Mouse (Mus musculus): ENCODE measurements at regions not wholly inside any gene's neighbourhood (a gene's known extent, or its start where the extent isn't known, plus 50 kb on each side); places are given as distances from the start of the nearest gene placed in this dataset.

DNA sequence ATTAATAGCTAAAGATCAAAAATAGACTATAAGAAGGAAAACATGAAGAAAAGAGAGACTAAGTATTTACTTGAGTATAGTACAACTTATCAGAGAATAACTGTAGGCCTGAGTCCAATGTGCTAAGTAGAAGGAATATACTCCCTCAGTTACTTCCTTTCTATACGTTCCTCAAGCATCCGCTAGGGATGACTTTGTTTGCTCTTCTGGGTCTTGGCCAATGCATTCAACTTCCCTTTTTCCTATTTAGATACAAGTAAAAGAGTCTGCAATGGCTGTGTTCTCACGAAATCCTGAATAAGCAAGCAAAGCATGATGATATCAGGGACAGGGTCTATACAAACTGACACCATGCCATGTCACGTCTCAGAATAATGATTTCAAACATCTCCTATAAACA, 135.3 kb upstream of the Klf6 start:
- no peak for DNase-seq

DNA sequence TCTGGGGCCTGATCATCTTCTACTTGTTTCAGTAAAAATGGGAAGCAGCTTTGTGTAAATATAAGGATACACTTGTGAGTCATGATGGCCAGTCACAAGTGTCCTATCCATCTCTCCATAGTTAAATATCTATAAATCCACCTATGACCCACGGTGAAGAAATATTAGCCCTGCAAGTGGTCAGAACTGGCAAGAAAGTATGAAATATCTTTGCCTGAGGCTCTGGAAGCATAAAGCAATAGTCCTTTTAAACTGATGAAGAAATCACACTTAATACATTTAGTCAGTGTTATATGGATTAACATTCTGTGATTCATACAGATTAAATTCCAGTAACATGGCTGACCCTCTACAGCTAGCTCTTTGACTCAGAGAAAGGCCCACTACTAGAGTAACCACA, 134.8 kb upstream of the Klf6 start:
- DNase-seq: no peak

DNA sequence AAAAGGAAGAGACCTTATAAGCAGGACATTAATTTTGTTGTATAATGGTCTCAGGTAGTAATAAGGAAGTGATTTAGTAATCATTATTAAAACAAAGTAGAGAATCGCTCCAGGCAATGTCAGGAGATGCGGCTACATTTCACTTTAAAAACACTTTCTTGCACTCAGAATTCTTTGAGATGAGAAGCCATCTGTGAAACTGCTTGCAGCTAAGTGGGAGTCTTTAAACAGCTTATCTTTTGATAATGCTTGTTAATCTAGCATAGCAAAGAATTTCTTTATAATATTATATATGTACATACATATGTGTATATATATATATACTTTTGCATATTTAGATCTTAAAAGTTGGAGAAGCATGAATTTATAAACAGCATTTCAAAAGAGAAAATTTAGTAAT, 133.1 kb upstream of the Klf6 start:
- DNase-seq: no peak

DNA sequence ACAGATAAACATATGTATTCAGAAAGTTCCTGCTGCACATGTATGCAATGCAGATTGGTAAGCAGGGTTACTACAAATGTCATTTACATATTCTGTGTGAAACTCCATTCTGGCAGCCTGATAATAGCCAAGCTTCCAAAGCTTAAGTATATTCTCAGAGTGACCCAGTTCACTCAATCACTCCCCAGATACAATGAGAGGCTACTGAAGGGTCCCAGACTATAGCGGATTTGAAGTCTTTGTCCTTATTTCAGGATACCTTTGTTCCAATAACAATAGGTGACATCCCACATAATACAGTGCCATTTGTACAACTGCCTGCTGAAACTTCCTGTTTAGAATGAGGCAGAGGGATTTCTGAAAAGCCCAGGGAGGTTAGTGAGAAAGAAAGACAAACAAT, 132.5 kb upstream of the Klf6 start:
- no peak for DNase-seq

DNA sequence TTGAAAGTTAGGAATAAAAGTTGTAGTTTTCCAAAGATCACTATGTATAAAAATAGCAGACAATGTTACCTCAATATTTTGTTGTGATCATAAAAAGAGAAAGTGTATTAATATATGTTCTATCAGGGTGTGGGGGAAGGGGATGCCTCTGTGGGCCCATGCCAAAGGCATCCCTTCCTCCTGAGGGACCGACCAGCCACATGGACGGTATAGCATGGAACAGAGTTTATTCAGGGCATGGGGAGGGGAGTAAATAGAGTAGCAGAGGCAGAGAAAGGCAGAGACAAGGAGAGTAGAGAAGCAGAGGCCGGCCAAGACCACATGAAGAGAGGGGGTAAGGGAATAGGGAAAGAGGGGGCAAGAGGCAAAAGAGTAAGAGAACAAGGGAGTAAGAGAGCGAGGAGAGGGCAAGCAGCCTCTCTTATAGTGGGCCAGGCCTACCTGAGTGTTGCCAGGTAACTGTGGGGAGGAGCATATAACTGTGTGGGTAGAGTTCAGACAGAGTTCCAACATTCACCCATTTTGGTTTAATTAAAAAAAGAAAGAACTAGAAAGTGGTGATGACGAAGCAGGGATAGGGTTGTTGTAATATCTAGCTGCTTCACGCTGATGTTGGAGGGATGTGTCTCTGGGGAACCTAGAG, 131.7 kb upstream of the Klf6 start:
- DNase-seq: no peak

DNA sequence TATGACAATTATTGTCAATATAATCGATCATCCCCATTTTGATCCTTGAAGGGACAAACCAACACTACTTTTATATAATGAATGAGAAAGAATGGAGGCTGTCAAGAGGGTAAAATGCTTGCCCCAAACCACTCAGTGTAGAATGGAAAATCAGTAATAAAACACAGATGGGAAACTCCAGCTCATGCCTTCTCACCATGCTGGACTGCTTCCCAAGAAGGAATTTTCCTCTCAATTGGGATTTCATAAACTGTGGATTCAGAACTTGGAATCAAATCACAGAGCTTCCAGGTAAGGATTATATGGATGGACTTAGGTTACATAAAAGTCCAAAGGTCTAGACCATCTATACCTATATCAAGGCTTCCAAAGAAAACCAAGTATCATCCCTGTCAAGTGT, 129.1 kb upstream of the Klf6 start:
- DNase-seq: no peak

DNA sequence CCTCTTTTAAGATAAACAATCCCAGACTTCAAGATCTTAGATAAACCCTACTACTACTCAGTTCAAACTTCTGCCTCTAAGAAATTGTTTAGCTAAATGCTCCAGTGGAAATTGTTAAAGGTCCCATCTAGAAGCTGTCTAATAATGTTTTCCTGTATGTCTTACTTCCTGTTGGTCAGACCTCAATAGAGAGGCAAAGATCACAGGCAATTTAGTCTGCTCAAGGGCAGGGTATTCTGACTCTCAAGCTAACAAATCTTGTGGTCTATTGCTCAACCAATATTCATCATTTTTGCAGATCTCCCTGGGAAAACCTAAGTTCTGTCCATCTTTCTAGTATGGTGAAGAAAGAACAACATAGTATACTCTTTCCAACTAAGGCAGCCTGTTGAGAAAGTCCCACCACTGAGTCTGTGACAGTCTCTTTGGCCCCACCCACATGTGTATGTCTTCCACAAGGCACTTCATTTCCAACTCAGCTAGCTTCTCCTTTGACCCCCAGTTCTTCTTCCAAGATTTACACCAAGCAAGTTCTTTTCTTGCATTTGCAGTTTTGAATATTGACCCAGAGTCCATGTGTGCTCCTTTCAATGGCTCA, 126.2 kb upstream of the Klf6 start:
- DNase-seq: no peak

DNA sequence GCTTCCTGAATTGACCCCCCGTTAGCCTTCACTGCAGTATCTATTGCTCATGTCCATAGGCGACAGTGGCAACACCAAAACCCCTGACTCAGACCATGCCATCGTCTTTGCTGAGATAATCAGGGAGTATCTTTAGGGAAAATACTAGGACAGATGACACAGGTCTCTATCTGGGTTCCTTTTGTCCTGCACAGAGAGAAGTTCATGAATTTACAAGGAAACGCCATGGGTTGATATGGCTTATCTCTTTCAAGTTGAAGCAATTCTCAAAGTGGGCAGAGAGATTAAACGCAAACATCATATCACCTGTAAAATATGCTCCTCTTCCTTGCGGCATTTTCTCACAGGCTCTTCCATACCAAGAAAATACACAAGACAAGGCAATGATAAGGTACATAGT, 124.8 kb upstream of the Klf6 start:
- DNase-seq: no peak

DNA sequence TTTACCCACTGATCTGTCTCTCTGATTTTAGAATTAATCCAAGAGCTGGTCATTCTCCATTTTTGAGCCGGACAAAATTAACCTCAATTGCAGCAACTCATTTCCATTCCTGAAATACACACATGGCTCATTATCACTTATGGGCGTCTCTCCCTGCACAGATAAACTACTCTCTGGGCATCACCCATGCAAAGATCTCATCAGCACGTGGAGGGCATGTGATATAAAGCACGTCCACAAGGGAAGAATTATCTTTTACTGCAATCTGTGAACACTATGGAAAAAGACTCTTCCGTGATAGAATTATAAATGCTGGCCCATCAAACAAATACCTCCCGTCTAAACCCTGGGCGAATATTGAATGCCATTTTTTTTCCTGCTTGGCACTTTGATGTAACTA, 124.1 kb upstream of the Klf6 start:
- DNase-seq: no peak

DNA sequence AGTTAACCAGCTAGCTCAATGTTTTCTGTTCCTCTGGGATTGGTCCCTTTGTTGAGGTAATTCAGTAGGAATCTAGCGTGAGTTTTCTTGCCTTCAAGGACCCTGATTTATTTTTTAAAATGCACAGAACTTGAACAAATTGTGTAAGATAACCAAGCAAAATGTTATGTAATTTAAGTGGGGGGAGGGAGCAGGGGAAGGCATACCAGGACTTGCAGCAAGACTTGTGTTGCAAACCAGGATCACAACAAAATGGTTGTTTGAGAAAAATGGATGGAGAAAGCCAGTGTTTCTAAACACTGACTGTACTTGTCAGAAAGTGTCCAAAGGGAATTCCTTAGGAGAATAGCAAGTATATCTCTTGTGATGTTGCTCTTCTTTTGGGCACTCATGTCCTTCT, 120.5 kb upstream of the Klf6 start:
- DNase-seq: no peak

DNA sequence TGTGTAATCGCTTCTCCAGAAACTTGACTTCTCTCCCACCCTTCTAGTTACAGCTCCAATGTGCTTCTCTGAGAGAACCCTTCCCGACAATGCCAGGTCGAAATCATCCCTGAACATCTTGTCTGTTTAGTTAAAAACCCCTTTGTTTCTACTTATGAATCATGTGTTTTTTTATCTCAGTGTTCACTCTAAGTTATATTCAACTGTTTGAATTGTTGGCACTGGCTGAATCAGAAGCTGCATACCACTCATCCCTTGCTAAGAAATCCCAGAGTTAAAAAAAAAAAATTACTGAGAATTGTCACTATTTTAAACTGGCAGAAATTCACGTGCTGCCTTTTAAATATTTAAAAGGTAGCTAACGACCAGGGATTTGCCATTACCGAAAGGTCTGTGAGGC, 116.3 kb upstream of the Klf6 start:
- no peak for DNase-seq

DNA sequence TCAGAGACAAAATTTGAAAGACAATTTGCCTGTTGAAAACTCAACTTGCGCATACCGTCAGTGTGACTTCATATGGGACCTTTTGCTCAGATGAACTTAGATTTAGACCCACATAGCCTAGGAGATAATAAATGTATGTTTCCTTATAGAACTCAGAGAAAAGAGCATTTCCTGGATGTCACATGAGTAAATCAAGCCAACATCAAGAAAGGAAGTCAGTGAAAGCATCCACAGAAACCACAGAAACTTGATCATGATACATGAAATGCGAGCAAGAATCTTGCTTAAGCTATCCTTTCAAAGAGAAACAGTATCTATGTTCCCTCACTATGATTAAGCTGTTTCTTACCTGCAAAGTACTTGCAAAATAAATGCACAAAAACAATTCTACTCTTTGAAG, 104.1 kb upstream of the Klf6 start:
- no peak for DNase-seq

DNA sequence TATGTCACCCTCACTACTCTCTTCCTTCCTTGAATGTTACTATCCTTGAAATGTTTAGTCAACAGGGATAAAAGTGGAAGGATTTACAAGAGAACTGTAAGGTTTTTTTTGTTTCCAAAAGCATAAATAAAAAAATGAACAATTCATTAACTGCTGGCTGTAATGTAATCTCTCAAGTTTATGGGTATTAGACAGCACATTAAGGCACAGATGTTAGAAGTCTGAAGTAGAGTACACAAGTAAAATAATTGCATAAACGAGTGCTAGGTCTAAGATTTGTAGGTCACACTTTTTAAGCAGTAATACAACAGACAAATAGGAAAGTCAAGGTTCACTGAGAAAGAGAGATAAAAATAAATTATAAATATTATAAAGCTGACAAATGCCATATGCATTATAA, 103.3 kb upstream of the Klf6 start:
- DNase-seq: no peak

DNA sequence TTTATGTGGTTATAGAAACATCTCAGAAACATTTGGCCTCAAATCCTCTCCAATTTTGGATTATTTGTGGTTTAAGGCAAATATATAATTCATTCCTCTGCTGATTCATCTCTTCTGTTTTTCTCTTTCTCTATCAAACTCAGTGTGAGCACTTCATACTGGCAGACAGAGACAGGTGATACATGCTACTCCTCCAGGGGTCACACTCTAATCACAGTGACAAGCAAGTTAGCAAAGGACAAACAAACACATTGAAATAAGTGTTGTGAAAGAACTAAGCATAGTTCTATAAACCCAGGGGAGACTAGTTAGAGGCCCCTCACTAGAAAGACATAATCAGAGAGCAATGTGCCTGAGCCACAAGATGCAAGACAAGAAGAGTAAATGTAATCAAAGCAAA, 101.3 kb upstream of the Klf6 start:
- DNase-seq: no peak

DNA sequence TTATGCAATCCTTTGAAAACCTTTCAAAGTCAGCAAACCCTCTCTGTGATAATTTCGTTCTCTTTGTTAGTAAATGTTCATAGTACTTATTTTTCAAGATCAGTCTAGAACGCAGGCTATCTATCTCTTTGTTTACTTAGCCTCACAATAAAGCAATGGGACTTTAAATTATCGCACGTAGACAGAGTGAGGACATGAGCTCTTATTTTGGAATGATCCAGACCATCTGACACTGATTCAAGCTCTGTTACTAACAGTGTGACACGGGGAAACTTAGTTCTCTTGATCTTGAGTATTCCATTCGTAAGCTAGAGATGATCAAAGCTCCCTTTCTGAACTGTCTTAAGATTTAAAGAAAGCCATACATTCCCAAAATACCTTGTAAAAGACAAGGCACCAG, 94.9 kb upstream of the Klf6 start:
- no peak for DNase-seq

DNA sequence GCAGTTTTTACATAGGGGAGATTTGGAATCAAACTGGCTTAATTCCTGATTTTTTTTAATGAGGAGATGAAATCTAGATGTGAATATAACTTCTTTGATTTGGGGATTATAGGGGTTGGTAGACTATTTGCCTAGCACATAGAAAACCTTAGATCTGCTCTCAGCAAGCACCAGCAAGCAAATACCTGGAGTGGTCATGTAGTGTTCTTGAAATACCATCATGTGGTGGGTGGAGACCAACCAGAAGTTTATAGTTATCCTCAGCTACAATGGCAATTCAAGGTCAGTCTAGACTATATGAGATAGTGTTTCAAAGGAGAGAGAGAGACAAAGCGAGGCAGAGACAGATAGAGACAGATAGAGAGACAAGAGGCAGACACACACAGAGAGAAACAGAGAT, 94.1 kb upstream of the Klf6 start:
- DNase-seq: no peak

DNA sequence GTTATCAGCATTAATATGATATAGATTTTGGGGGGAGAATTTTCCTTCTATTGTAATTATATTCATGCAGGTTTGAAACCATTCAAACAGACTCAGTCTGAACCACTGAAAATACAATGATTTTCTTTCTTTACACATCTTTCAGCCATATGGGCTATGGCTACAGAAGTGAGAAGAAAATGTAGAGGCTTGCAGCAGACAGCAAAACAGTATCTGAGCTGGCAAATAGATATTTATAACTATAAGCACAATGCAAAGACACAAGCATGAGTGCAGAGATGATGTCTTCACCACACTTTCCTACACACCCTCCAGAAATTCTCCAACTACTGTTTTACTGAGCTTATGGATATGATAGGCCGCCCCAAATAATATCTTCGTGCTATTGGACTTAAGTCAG, 92.6 kb upstream of the Klf6 start:
- DNase-seq: no peak

DNA sequence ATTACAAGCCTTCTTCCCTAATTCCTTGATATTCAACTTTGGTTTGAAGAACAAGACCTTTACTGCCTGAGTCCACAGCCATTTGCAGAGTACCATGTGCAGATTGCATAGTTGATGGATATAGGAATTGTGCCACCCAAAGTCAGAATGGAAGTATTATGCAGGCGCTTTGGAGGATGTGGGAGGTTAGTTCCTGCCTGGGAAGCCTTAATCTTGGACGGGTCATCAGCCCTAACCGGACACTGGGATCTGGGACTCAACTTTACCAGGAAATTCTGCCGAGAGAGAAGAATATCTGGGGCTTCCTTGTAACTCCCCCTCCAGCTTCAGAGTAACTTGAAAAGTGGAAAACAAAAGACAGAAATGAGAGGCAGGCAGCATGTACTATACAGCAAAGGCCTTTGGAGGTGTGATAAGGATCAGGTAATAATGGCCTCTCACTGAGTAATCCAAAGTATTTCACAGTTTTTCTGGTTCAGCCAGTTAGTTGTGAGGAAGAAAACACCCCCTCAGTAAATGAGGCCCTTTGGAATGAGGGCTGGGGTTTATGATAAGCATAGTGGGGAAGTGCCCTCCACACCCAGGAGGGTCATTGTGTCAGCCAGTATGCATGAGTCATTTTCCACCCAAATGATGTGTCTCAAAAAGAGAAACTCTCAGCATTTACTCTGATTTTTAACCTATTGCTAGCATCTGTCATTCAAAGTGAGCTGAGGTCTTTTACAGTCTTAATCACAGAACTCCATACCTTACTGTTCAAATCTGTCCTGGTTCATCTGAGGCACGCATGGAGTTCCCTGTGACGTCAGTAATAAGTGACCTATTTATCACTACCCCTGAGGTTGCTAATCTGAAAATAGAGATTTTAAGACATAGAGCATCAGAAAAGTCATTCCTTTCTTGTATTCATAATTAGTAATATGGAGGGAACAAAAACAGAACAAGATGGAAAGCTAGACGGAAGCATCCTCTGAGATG, 91.7 kb upstream of the Klf6 start:
- no peak for DNase-seq

DNA sequence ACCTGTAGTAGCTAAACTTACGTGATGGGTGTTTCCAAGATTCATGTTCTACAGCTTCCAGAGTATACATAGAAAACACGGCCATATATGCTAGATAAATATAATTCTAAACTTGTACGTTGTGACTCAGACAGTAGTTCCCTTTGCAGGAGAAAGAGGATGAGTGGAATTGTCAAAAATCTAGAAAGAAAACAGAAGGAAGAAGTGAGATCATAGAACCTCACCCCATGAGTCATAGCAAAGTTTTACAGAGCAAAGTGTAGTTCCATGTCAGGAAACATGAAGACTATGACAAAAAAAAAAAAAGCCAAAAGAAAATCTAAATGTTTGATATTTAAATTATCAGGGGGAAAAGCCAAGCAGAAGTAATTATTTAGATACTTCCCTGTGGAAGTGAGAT, 87.5 kb upstream of the Klf6 start:
- DNase-seq: no peak

DNA sequence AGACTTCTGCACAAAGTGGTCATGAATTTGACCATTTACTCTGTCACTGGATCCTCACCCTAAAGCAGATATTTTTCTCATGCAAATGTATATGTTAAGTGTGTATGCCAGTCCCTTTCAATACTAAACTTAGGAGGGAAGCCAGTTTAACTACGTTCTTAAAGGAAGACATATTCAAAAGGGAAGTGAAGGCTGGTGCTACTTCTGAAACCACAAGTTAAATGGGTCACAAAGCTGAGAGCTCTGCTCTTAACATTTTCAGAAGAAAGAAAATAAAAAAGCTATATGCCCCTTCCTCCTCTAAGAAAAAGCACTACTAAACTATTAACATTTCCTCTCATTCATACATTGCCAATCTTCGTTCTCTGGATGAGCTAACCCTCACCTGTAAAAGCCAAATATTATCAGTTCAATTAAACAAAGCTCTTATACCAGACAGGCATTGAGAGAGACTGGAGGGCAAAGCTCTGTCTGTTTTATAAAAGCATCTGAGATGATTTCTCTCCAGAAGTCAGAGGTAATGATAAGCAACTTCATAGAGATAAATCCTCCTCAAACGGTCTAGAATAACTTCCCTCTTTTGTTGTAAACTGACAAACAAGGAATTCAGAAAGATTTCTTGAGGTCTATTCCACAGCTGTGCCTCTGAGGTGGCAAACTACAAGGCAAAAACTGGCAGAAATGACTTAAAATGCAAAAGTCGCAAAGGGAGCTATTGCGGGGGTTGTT, 82.7 kb upstream of the Klf6 start:
- DNase-seq: no peak

DNA sequence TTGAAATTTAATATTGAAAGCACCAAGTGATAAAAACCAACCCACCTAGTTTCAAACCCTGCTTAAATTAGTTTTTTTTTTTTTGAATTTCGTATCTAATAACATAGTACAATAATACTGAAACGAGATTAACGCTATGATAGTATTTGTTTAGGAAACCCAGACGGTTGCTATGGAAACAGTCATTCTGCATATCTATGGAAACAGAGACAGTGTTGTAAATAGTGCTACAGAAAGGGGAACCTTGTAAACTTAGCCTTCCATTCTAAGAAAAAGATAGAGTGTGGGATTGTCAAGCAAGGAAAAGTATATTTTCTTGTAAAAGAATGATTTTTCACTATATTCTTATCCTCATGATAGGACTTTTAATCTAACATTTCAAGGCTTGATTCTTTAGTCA, 81.9 kb upstream of the Klf6 start:
- DNase-seq: no peak

DNA sequence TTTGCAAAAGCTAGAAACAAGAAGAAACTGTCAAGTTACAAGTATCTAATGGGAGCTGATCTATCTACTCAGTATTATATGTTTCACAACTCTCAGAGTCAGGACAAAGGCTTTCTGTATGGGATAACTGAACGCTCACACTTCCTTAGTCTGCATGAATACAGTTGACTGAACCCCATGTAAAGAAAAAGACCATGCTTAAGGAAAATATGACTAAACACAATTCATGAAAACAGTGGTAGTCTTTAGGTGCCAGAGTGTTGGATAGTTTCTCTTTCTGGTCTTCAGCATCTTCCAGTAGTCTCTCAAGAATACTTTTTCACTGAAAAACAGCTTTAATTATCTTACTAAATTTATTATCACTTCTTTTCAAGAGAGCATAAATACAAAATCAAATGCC, 78.7 kb upstream of the Klf6 start:
- no peak for DNase-seq

DNA sequence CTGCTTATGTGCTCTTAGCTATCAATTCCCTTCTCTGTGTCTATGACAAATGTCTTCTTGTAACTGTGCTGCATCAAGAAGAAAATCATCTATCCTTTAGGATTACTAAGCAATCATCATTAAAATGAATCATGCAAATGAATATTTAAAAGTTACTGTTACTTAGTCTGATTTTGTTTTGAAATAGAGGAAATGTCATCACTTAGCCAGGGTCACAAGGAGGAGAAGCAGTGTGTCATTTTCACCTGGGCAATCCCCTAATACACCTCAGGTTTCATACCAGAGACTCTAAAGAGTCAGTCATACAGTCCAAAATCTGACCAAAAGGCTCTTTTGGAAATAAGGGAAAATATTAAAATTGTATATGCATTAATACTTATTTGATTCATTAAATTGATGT, 74.2 kb upstream of the Klf6 start:
- DNase-seq: no peak

Measured in adrenal gland, postnatal 25 days (tissue).